Mouse (Mus musculus) G1E (cell line): ENCODE data around the gene Gm26558. TPM values are rescaled to one million over a fixed set of nuclear protein-coding genes. Genes with fewer than 3 reads are reported as not detected.

Source experiments
- ATAC-seq: 2 replicates; pipeline ENCODE4 v1.8.0; 2016; ENCODE audit warnings: mild to moderate bottlenecking; ENCODE audit not compliant: insufficient number of reproducible peaks, poor library complexity, low FRiP score, severe bottlenecking; ENCODE audit errors: extremely low read depth
- DNase-seq: peaks from one replicate; pipeline ENCODE4 v3.0.0; 2012; ENCODE audit warnings: low spot score
- H3K27me3 ChIP-seq: 2 replicates; pipeline ENCODE4 v1.6.1; 2012; ENCODE audit warnings: mild to moderate bottlenecking, low read length, inconsistent platforms; ENCODE audit not compliant: insufficient read depth
- H3K36me3 ChIP-seq: replicated peaks from 2 replicates; pipeline ENCODE3; 2012; ENCODE audit warnings: mild to moderate bottlenecking, inconsistent platforms
- H3K4me1 ChIP-seq: 2 replicates; pipeline ENCODE4 v1.6.1; 2012; ENCODE audit warnings: low read depth, low read length, inconsistent platforms, mixed read lengths; ENCODE audit not compliant: insufficient read depth
- H3K4me3 ChIP-seq: 2 replicates; pipeline ENCODE4 v1.5.1; 2012; ENCODE audit warnings: low read depth, mild to moderate bottlenecking, inconsistent platforms, low read length, moderate library complexity, mixed read lengths
- H3K9me3 ChIP-seq: replicated peaks from 2 replicates; pipeline ENCODE4 v1.6.1; 2012; ENCODE audit warnings: inconsistent platforms
- CTCF ChIP-seq: IDR thresholded peaks from 2 replicates; pipeline ENCODE4 v1.5.1; 2012; ENCODE audit warnings: low read depth, low read length, inconsistent platforms, mixed read lengths
- GATA1 ChIP-seq: IDR thresholded peaks from 2 replicates; pipeline ENCODE4 v1.6.1; 2012; ENCODE audit warnings: borderline replicate concordance, low read length, inconsistent platforms, mixed read lengths
- GATA2 ChIP-seq: IDR thresholded peaks from 2 replicates; pipeline ENCODE4 v1.6.1; 2012; ENCODE audit warnings: low read depth, low read length, inconsistent platforms, borderline replicate concordance
- POLR2AphosphoS5 ChIP-seq: IDR thresholded peaks from 2 replicates; pipeline ENCODE4 v1.6.1; 2012; ENCODE audit warnings: low read depth, low read length, inconsistent platforms; ENCODE audit not compliant: insufficient replicate concordance
- TAL1 ChIP-seq: conservative IDR thresholded peaks from 2 replicates; pipeline ENCODE4 v1.6.1; 2012; ENCODE audit warnings: low read depth, low read length, inconsistent platforms, mixed read lengths
- polyA plus RNA-seq: library from polyadenylated mRNA; stranded (reverse); fragments of >175 nt; gene quantifications from 2 replicates; pipeline ENCODE4 v1.2.3, GENCODE M21; 2012
- total RNA-seq, 2 experiments: library from RNA; stranded (forward) in 1 of 2; stranded (reverse) in 1 of 2; fragments of 200-1000 nt in 1 of 2; fragments of >200 nt in 1 of 2; fragmentation: Nextera tagmentation in 1 of 2; gene quantifications; 2 replicates each; pipeline ENCODE4 v1.2.3; 2014 to 2017

The Gm26558 gene
- total and polyA plus RNA-seq, 3 experiments = 0.05 to 0.44 TPM; not detected in 1

- Histone ChIP-seq H3K9me3 (no peaks in the 10 kb centered on the region), H3K36me3 (peaks cover 55% of the 10 kb centered on the region), H3K4me1 (peaks cover 7% of the 10 kb centered on the region; the same call in 1 of the 2 replicates), H3K4me3 (no peak overlapping the region), H3K27me3 (no peaks in the 10 kb centered on the region)
- TF ChIP-seq TAL1 = no peak
- TF ChIP-seq POLR2AphosphoS5 = no peak
- TF ChIP-seq GATA2 = no peak
- TF ChIP-seq CTCF = no peak
- no peak for TF ChIP-seq GATA1
- DNase-seq = no peak
- ATAC-seq = no peak
Measured at GRCm38 (mm10) chr2:70672476-70672875, 10.6 kb upstream of the Gm26558 start.

GRCm38 (mm10) chr2:70669896-70670295 lies 8.0 kb upstream of the Gm26558 start:
- peaks cover 63% of the 10 kb centered on the region for H3K36me3 ChIP-seq
- no peak for TF ChIP-seq GATA2
- peaks cover 19% of the 10 kb centered on the region; the same call in 1 of the 2 replicates for H3K4me1 ChIP-seq
- no peak for DNase-seq
- ATAC-seq = no peak
- H3K27me3 ChIP-seq = no peaks in the 10 kb centered on the region
- no peak overlapping the region for H3K4me3 ChIP-seq
- no peaks in the 10 kb centered on the region for H3K9me3 ChIP-seq

- Histone ChIP-seq H3K27me3 (no peaks in the 10 kb centered on the region), H3K4me1 (peaks cover 22% of the 10 kb centered on the region), H3K36me3 (peaks cover 63% of the 10 kb centered on the region), H3K9me3 (no peaks in the 10 kb centered on the region), H3K4me3 (no peak overlapping the region)
- ATAC-seq (no peak), DNase-seq (no peak)
- TF ChIP-seq GATA1 = no peak
- TF ChIP-seq GATA2 = no peak
- no peak for TF ChIP-seq POLR2AphosphoS5
- TF ChIP-seq TAL1 = no peak
- TF ChIP-seq CTCF = no peak
Measured at GRCm38 (mm10) chr2:70669241-70669640, 7.3 kb upstream of the Gm26558 start.

- H3K27me3 ChIP-seq = no peaks in the 10 kb centered on the region
- TF ChIP-seq POLR2AphosphoS5 = no peak
- TF ChIP-seq CTCF = no peak
- no peak for TF ChIP-seq GATA2
- no peak for TF ChIP-seq GATA1
- no peak for TF ChIP-seq TAL1
- peaks cover 56% of the 10 kb centered on the region for H3K36me3 ChIP-seq
- H3K4me1 ChIP-seq = peaks cover 42% of the 10 kb centered on the region
- ATAC-seq (no peak), DNase-seq (no peak)
- no peaks in the 10 kb centered on the region for H3K9me3 ChIP-seq
- no peak overlapping the region for H3K4me3 ChIP-seq
Measured at GRCm38 (mm10) chr2:70667016-70667415, 5.1 kb upstream of the Gm26558 start.

- H3K4me3 ChIP-seq = no peak overlapping the region
- H3K9me3 ChIP-seq = no peaks in the 10 kb centered on the region
- no peak for ATAC-seq
- H3K27me3 ChIP-seq = no peaks in the 10 kb centered on the region
- DNase-seq = no peak
- TF ChIP-seq CTCF = no peak
- TF ChIP-seq GATA2 = no peak
- H3K4me1 ChIP-seq = peaks cover 43% of the 10 kb centered on the region
- H3K36me3 ChIP-seq = peaks cover 39% of the 10 kb centered on the region
Measured at GRCm38 (mm10) chr2:70663764-70664163, 1.9 kb upstream of the Gm26558 start.

- Histone ChIP-seq H3K4me1 (peaks cover 38% of the 10 kb centered on the region), H3K36me3 (peaks cover 19% of the 10 kb centered on the region), H3K27me3 (peaks cover 22% of the 10 kb centered on the region), H3K9me3 (no peaks in the 10 kb centered on the region), H3K4me3 (peak within 1 kb of the TSS; percentile 90)
- peak; percentile 90 for ATAC-seq
- TF ChIP-seq TAL1 (no peak), GATA2 (no peak), GATA1 (no peak), POLR2AphosphoS5 (no peak), CTCF (peak; percentile 60)
- DNase-seq = peak; percentile 97
Measured at GRCm38 (mm10) chr2:70660887-70661714, 807 bp downstream of the Gm26558 start, which contains the start of gene Gorasp2. TSS of gene Gorasp2 (plus strand) at chr2:70661576.
